Mouse (Mus musculus) myocyte (in vitro differentiated cells): ENCODE results near the gene Nova1.

ENCODE experiments used
- CEBPB ChIP-seq: IDR thresholded peaks from 2 replicates; pipeline ENCODE4 v1.6.1; 2011; ENCODE audit warnings: mild to moderate bottlenecking, moderate library complexity; ENCODE audit not compliant: poor library complexity, insufficient read depth, severe bottlenecking
- MAX ChIP-seq: IDR thresholded peaks from one replicate; pipeline ENCODE4 v1.6.1; 2011; ENCODE audit warnings: low read depth, mild to moderate bottlenecking, control low read depth
- MYOD1 ChIP-seq, 3 experiments: IDR thresholded peaks; one replicate each; pipeline ENCODE4 v1.6.1; 2011; ENCODE audit warnings: control low read depth in 2 of 3, low read depth in 2 of 3, mild to moderate bottlenecking in 2 of 3, moderate library complexity in 1 of 3; ENCODE audit not compliant: insufficient read length in 2 of 3, control insufficient read depth in 1 of 3
- MYOG ChIP-seq, 3 experiments: IDR thresholded peaks; one replicate each; pipeline ENCODE4 v1.6.1; 2011; ENCODE audit warnings: control low read depth in 2 of 3, low read depth in 2 of 3, mild to moderate bottlenecking in 2 of 3; ENCODE audit not compliant: insufficient read length in 2 of 3, control insufficient read depth in 1 of 3, insufficient read depth in 1 of 3
- POLR2A ChIP-seq: IDR thresholded peaks from one replicate; pipeline ENCODE4 v1.6.1; 2011; ENCODE audit warnings: low read depth, mild to moderate bottlenecking, control low read depth, moderate library complexity; ENCODE audit not compliant: insufficient read length
- POLR2AphosphoS2 ChIP-seq: IDR thresholded peaks from one replicate; pipeline ENCODE4 v1.6.1; 2011; ENCODE audit warnings: low read depth, control low read depth; ENCODE audit not compliant: insufficient read length
- USF1 ChIP-seq: IDR thresholded peaks from one replicate; pipeline ENCODE4 v1.6.1; 2011; ENCODE audit warnings: low read depth, mild to moderate bottlenecking, control low read depth, moderate library complexity

DNA sequence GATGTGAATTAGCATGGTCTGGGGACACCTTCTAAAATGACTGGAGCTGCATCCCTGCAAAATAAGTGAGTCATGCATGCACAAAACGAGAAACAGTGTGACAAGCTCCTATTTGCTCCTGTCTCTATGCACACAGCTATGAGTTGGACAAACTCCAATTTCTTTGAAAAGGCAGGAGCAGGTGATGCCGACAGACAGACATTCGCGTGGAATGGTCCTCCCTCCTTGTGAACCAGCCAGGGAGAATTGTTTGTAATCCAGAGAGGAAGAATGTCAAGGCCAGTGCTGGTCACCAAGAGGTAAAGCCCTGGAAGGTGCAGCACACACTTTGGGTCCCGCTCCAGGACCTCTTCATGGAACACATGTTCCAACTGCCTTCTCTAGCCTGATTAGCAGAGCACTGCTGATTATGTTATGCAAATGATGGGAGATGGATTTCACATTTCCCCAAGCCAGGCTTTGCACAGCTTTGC, 172.6 kb downstream of the Nova1 start:
- no peak for TF ChIP-seq POLR2A
- no peak for TF ChIP-seq MAX
- no peak for TF ChIP-seq MYOD1 (IDR thresholded peaks at IDR 0.05; ENCODE audit: control insufficient read depth in 1 of 3, insufficient read length in 2 of 3, low read depth in 2 of 3)
- TF ChIP-seq POLR2AphosphoS2 = no peak
- TF ChIP-seq CEBPB = no peak
- TF ChIP-seq MYOG (IDR thresholded peaks at IDR 0.05; ENCODE audit: control insufficient read depth in 1 of 3, insufficient read depth in 1 of 3, insufficient read length in 2 of 3, low read depth in 2 of 3) = no peak
- no peak for TF ChIP-seq USF1
